Mouse (Mus musculus) spleen, adult 2 months (tissue): ENCODE measurements around the gene Mcrs1.

Experiments used
- CTCF ChIP-seq: fragments of 200-500 bp; IDR thresholded peaks from 2 replicates; pipeline ENCODE4 v1.5.1; 2011; ENCODE audit warnings: mild to moderate bottlenecking, inconsistent platforms; ENCODE audit not compliant: insufficient read depth, insufficient read length, insufficient replicate concordance; ENCODE audit errors: extremely low read depth
- POLR2A ChIP-seq: fragments of 200-500 bp; IDR thresholded peaks from 2 replicates; pipeline ENCODE4 v1.6.1; 2011; ENCODE audit warnings: low read depth, low read length, inconsistent platforms

GRCm38 (mm10) chr15:99213183-99213582, 38.6 kb downstream of the Mcrs1 start:
- TF ChIP-seq CTCF, result no peak
- no peak for TF ChIP-seq POLR2A
